Mouse (Mus musculus) midbrain, embryonic 15.5 days (tissue): ENCODE measurements around the gene Ktn1. TPM values are rescaled to one million over a fixed set of nuclear protein-coding genes. Genes with fewer than 3 reads are reported as not detected.

Source experiments
- ATAC-seq: fragments of 200-750 bp; cut with Nextera tagmentation; replicated peaks from 2 replicates; pipeline ENCODE4 v1.8.0; 2017; ENCODE audit warnings: moderate TSS enrichment
- H3K27ac ChIP-seq: fragments of 300-500 bp; sonication (generic); 2 replicates; pipeline ENCODE4 v1.5.1; 2015; ENCODE audit warnings: mild to moderate bottlenecking, inconsistent platforms
- H3K27me3 ChIP-seq: fragments of 300-500 bp; sonication (generic); replicated peaks from 2 replicates; pipeline ENCODE4 v1.6.1; 2015; ENCODE audit warnings: inconsistent platforms
- H3K36me3 ChIP-seq: fragments of 300-500 bp; sonication (generic); replicated peaks from 2 replicates; pipeline ENCODE4 v1.6.1; 2015; ENCODE audit warnings: inconsistent platforms
- H3K4me1 ChIP-seq: fragments of 300-500 bp; sonication (generic); 2 replicates; pipeline ENCODE4 v1.6.1; 2015; ENCODE audit warnings: inconsistent platforms
- H3K4me2 ChIP-seq: fragments of 300-500 bp; sonication (generic); 2 replicates; pipeline ENCODE4 v1.6.1; 2015; ENCODE audit warnings: inconsistent platforms, mild to moderate bottlenecking, moderate library complexity
- H3K4me3 ChIP-seq: fragments of 300-500 bp; sonication (generic); 2 replicates; pipeline ENCODE4 v1.5.1; 2015; ENCODE audit warnings: mild to moderate bottlenecking, inconsistent platforms
- H3K9ac ChIP-seq: fragments of 300-500 bp; sonication (generic); 2 replicates; pipeline ENCODE4 v1.6.1; 2015; ENCODE audit warnings: mild to moderate bottlenecking, inconsistent platforms
- H3K9me3 ChIP-seq: fragments of 300-500 bp; sonication (generic); 2 replicates; pipeline ENCODE4 v1.6.1; 2016; ENCODE audit warnings: inconsistent platforms
- WGBS: fragments of 180-500 bp; shearing (Covaris S2); methylation state at CpG from one replicate; pipeline ENCODE4 v1.1.7; 2015; ENCODE audit warnings: mixed read lengths; 5-methylcytosine and 5-hydroxymethylcytosine counted together
- polyA plus RNA-seq: library from polyadenylated mRNA; unstranded; fragments of >200 nt; fragmentation: Nextera tagmentation; extraction: Ambion mirVana; gene quantifications from 2 replicates; pipeline ENCODE4 v1.2.1, GENCODE M21; 2015

Ktn1 gene
- polyA plus RNA-seq, 1 experiment from 2014 or later = 65.8 TPM

DNA sequence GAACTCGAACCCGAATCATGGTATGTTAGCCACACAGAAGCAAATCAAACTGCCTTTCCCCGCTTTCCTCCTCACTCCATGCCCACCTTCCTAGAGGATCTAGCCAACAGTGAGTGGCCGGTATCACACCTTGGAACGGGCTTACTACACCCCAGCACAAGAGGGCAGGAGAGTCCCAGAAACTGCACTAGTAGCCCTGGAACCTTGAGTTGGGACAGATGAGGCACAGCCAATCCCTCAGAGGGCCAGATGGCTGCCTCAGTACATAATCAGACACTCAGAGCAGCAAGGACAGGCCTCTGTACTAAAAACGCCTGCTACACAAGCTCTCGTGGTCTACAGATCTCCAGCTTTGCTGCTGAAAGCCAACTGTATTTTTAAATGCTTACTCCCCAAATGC, 94.4 kb downstream of the Ktn1 start:
- Histone ChIP-seq H3K9ac (no peak overlapping the region), H3K9me3 (no peaks in the 10 kb centered on the region), H3K27me3 (no peaks in the 10 kb centered on the region), H3K4me3 (no peak overlapping the region), H3K4me2 (no peak overlapping the region), H3K27ac (no peak overlapping the region), H3K4me1 (no peaks in the 10 kb centered on the region), H3K36me3 (0 out of 2 replicates have a peak, but pooled peaks cover under 1% of the 10 kb centered on the region)
- ATAC-seq = no peak
- WGBS = 91% methylated on average over 7 of the region's 7 CpGs

DNA sequence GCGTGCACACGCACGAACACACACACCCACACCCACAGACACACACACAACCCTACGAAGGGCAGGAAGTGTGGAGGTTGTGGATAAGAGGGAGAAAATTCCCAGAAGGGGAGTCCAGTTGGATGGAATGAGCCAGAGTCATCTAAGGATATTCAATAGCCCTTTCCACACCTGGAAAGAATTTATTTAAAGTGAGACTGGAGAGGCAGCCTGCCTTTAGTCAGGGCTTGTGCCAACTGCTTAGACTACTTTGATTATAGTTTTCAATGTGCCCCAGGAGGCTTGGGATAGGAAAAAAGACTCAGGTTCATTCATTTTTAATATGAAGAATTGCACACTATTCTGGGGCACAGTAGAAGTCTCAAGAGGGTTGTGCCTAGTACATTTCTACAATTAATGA, 96.8 kb downstream of the Ktn1 start:
- Histone ChIP-seq H3K9ac (no peak overlapping the region), H3K9me3 (no peaks in the 10 kb centered on the region), H3K4me2 (no peak overlapping the region), H3K4me1 (no peaks in the 10 kb centered on the region), H3K27ac (no peak overlapping the region), H3K27me3 (no peaks in the 10 kb centered on the region), H3K36me3 (no peaks in the 10 kb centered on the region), H3K4me3 (no peak overlapping the region)
- no peak for ATAC-seq
- 86% methylated on average over 4 of the region's 4 CpGs for WGBS

DNA sequence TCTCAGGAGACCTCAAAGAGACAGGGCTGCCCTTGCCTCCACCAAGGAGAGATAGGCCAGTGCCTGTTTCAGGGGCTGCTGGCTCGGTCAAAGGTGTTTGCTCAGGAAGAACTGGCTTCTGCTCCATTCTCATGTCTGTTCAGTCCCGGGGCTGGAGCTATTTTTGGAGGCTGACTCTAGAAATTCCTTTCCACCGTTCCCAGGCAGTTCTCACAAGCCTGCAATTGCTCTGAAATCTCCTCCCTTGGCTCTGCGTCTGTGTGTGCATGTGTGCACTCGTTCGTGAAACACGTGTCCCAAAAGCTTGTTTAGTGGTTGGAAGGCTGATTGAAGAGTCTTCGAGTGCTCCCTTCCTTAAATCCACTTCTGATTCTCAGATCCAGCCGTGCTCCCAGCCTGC, 99.3 kb downstream of the Ktn1 start:
- Histone ChIP-seq H3K4me3 (no peak overlapping the region), H3K9me3 (no peaks in the 10 kb centered on the region), H3K4me1 (0 out of 2 replicates have a peak, but pooled peaks cover 5% of the 10 kb centered on the region), H3K27ac (no peak overlapping the region), H3K27me3 (no peaks in the 10 kb centered on the region), H3K9ac (no peak overlapping the region), H3K36me3 (no peaks in the 10 kb centered on the region), H3K4me2 (no peak overlapping the region)
- WGBS = 82% methylated on average over 9 of the region's 9 CpGs
- no peak for ATAC-seq

DNA sequence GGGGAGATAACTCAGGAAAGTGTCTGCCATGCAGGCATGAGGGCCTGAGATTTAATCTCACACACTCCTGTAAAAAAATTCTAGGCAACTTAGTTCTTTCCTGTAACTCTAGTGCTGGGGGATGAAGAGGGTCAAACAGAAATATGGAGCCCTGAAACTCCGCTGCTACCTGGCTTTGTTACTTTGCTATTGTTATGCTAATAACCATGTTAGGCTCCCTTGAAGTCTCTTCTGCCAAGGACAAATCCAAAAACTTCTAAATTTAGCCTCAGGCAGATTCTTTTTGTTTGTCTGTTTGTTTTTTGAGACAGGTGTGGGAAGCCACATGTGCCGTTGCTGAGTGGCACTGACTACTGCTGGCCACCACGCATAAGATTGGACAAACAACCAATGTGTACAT, 100.5 kb downstream of the Ktn1 start:
- H3K9ac ChIP-seq = no peak overlapping the region
- 0 out of 2 replicates have a peak, but pooled peaks cover 5% of the 10 kb centered on the region for H3K4me1 ChIP-seq
- H3K4me3 ChIP-seq = no peak overlapping the region
- 79% methylated on average over 3 of the region's 3 CpGs for WGBS
- no peaks in the 10 kb centered on the region for H3K27me3 ChIP-seq
- ATAC-seq = no peak
- H3K4me2 ChIP-seq = no peak overlapping the region
- H3K27ac ChIP-seq = no peak overlapping the region
- no peaks in the 10 kb centered on the region for H3K9me3 ChIP-seq
- no peaks in the 10 kb centered on the region for H3K36me3 ChIP-seq

DNA sequence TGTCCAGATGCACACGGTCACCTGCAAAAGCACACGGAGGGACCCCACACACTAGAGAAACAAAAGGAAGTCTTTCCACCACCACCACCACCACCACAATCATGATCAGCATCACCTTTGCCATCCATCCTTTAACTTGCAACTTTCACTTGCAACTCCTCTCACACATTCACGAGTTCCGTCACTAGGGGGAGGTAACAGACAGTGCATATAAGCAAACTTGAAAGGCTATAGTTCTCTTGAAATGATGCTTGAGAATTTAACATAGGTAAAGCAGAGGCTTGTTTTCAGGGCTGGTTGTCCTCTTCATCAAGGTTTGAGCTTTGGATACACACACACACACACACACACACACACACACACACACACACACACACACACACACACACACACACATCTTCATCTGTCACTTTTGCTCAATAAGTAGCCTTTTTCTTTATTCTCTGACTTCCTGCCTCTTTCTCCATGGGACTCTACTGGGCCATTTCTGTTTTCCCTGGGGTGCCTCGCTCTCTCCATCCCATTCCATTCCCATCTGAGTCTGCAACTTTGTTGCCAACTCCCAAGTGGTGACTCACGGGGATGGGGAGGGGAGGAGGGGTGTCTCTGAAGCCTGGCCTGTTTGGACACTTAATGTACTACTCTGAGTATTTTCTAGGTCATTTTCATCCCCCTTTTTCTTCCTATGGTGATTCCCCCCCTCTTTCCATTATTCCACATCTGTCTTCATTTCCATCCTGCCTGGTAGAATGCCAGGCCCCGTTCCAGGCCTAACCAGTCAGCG, 103.4 kb downstream of the Ktn1 start:
- no peak overlapping the region for H3K4me2 ChIP-seq
- no peaks in the 10 kb centered on the region for H3K9me3 ChIP-seq
- H3K4me1 ChIP-seq = 0 out of 2 replicates have a peak, but pooled peaks cover 5% of the 10 kb centered on the region
- H3K36me3 ChIP-seq = no peaks in the 10 kb centered on the region
- no peak overlapping the region for H3K9ac ChIP-seq
- peak; percentile 63 for ATAC-seq
- H3K27me3 ChIP-seq = no peaks in the 10 kb centered on the region
- no peak overlapping the region for H3K4me3 ChIP-seq
- 50% methylated on average over 8 of the region's 8 CpGs for WGBS
- no peak overlapping the region for H3K27ac ChIP-seq

DNA sequence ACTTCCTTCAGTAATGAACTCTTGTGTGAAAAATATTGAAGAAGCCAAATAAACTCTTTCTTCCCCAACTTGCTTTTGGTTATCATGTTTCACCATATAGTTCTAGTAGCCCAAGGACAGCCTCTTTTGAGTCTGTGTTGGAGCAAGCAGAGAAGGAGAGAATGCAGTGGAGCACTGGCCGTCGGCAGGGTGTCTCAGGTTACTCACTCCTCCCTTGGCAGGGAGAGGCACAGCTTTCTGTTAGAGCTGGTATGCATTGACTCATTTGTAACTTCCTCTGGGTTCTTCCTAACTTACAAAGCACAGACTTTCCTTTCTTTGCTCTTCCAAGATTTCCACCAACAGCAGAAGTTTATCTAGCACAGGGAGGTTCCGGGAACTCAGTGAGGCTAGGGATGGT, 105.3 kb downstream of the Ktn1 start:
- H3K4me2 ChIP-seq = no peak overlapping the region
- no peak overlapping the region for H3K27ac ChIP-seq
- H3K9ac ChIP-seq = no peak overlapping the region
- WGBS = 74% methylated on average over 3 of the region's 3 CpGs
- no peaks in the 10 kb centered on the region for H3K36me3 ChIP-seq
- no peaks in the 10 kb centered on the region for H3K27me3 ChIP-seq
- no peak overlapping the region for H3K4me3 ChIP-seq
- H3K4me1 ChIP-seq = 0 out of 2 replicates have a peak, but pooled peaks cover 5% of the 10 kb centered on the region
- H3K9me3 ChIP-seq = no peaks in the 10 kb centered on the region
- ATAC-seq = no peak

DNA sequence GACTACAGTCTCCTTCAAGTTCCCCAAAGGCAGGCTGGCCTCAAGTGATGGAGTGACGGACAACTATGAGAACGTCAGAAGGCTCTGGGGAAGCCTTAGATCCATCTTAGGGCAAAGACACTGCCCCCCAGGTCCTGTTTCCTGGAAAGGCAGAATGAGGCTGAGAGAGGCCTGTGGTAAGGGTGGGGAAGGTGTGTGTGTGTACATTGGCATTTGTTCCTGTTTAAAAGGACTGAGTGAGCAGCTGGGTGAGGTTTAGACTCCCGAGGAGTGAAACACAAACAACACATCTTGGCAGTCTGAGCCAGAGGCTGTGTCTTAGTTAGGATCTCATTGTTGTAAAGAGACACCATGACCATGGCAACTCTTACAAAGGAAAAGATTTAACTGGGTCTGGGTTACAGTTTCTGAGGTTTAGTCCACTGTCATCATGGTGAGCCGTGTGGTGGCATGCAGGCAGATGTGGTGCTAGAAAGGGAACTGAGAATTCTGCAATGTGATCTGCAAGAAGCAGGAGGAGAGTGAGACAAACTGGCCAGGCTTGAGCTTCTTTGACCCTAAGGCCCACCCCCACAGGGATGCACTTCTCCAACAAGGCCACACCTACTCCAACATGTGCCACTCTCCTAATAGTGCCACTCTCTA, 106.1 kb downstream of the Ktn1 start:
- Histone ChIP-seq H3K4me2 (no peak overlapping the region), H3K27me3 (no peaks in the 10 kb centered on the region), H3K4me3 (no peak overlapping the region), H3K9ac (no peak overlapping the region), H3K4me1 (0 out of 2 replicates have a peak, but pooled peaks cover 5% of the 10 kb centered on the region), H3K27ac (no peak overlapping the region), H3K36me3 (no peaks in the 10 kb centered on the region), H3K9me3 (no peaks in the 10 kb centered on the region)
- no peak for ATAC-seq
- WGBS = 85% methylated on average over 4 of the region's 4 CpGs

DNA sequence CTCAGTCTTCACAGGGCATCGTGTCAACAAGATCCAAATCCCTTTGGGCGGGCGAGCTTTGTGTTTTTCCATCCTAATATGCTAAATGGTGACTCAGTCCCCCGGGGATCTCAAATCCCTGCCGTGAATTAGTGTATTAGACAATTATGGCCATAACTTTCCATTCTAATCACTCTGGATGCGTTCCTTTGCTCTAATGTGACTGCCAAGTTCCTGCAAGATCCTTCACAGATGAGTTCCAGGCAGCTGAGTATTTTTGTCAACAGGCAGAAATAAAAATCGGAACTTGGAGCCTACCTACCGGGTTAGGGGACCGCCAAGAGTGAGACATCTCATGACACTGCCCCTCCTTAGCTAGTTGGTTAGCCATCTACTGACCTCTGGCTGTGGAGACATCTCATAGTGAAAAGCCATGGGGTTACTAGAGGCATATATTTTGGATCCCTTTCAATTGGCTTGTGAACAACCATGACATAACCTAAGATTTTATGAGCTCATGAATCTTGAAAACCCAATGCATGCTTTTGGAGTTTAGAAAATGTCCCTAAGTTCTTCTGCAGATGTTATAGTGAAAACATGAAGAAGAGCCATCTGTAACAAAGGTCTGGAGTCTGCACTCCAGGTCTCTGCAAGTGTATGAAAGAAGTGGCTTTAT, 108.3 kb downstream of the Ktn1 start:
- no peak overlapping the region for H3K9ac ChIP-seq
- no peak overlapping the region for H3K4me3 ChIP-seq
- H3K36me3 ChIP-seq = no peaks in the 10 kb centered on the region
- no peaks in the 10 kb centered on the region for H3K9me3 ChIP-seq
- ATAC-seq = no peak
- H3K27me3 ChIP-seq = no peaks in the 10 kb centered on the region
- 80% methylated on average over 9 of the region's 9 CpGs for WGBS
- H3K4me2 ChIP-seq = no peak overlapping the region
- no peak overlapping the region for H3K27ac ChIP-seq
- H3K4me1 ChIP-seq = 0 out of 2 replicates have a peak, but pooled peaks cover 5% of the 10 kb centered on the region

DNA sequence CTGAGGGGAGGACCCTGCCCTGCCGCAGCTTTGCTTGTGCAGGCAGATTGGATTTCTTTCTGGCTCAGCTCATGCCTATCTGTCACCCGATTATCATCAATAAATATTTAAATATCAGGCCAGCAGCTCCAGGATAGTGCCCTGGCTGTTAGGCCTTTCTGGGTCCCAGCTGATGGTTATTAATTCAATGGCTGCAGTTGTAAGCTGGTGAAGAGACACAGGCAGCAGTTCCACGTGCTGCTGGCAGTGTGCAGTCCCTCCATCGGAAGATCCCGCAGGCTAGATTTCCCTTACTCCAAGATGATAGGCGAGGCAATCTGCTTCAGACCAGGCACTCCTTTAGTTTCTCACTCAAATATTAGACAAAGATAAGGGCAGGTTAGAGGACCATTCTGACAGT, 116.9 kb downstream of the Ktn1 start:
- Histone ChIP-seq H3K36me3 (no peaks in the 10 kb centered on the region), H3K4me1 (no peaks in the 10 kb centered on the region), H3K4me3 (no peak overlapping the region), H3K27me3 (no peaks in the 10 kb centered on the region), H3K4me2 (no peak overlapping the region), H3K27ac (no peak overlapping the region), H3K9me3 (no peaks in the 10 kb centered on the region), H3K9ac (no peak overlapping the region)
- ATAC-seq = no peak
- 48% methylated on average over 6 of the region's 6 CpGs for WGBS

DNA sequence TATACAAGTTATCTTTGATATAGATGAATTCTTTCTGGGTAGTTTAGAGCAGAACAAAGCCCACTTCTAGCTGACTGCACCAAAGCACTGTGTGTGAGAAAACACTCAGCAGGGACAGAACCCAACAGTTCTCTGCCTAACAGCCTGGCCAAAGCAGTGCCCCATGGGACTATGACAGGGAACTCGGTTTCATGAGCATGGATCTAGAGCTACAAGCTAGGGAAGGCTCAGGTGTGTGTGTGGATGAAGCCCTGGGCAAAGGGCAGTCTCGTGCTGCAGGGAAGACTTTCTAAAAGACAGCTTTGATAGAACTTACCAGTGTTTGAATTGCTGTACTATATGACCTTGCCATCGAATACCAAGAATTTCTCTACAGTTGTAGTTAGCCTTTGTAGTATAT, 117.5 kb downstream of the Ktn1 start:
- Histone ChIP-seq H3K4me3 (no peak overlapping the region), H3K36me3 (no peaks in the 10 kb centered on the region), H3K9me3 (no peaks in the 10 kb centered on the region), H3K9ac (no peak overlapping the region), H3K27ac (no peak overlapping the region), H3K4me2 (no peak overlapping the region), H3K4me1 (no peaks in the 10 kb centered on the region), H3K27me3 (no peaks in the 10 kb centered on the region)
- ATAC-seq = no peak
- 78% methylated on average over 3 of the region's 3 CpGs for WGBS

DNA sequence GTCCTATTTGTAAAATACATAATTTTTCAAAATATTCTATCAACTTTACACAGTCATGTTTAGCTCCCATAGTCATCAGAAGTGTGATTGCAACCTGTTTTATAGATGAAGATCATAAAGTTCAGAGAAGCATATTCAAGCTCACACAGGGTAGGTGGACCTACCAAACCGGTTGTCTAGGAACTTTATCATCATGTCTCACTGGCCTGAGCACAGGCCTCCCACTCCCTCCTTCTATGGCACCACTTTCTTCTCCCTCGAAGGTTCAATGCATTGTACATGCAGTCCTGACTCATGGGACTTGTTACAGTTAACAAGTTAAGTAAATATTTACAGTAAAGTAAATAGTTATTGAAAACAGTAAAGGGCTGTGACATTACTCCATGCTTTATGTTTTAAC, 118.1 kb downstream of the Ktn1 start:
- Histone ChIP-seq H3K4me2 (no peak overlapping the region), H3K9ac (no peak overlapping the region), H3K27ac (no peak overlapping the region), H3K4me1 (no peaks in the 10 kb centered on the region), H3K36me3 (no peaks in the 10 kb centered on the region), H3K27me3 (no peaks in the 10 kb centered on the region), H3K4me3 (no peak overlapping the region), H3K9me3 (no peaks in the 10 kb centered on the region)
- ATAC-seq = no peak
- 89% methylated on average over 2 of the region's 2 CpGs for WGBS

DNA sequence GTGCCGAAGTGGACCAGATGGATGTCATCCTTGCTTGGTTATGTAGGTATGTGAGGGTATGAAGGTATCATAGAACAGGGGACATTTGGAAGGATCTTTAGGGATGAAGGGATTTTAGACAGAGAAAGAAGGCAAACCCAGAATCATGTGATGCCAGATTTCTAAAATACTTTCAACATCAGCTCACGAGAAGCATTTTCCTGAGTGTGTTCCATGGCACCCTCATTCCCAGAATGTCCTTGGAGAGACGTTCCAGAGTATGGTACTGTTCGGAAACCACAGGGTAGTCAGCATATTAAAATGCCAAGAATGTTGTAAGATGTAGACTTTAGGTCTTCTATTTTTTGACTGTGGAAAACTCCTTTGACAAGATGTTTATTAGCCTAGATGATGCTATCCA, 123.2 kb downstream of the Ktn1 start:
- 92% methylated on average over 4 of the region's 4 CpGs for WGBS
- Histone ChIP-seq H3K4me1 (no peaks in the 10 kb centered on the region), H3K27ac (no peak overlapping the region), H3K4me2 (no peak overlapping the region), H3K9ac (no peak overlapping the region), H3K4me3 (no peak overlapping the region), H3K27me3 (no peaks in the 10 kb centered on the region), H3K36me3 (no peaks in the 10 kb centered on the region), H3K9me3 (no peaks in the 10 kb centered on the region)
- ATAC-seq = no peak
